Mouse (Mus musculus) urinary bladder, postnatal 36 days (tissue): ENCODE data around the gene Aspg.
A peak's percentile ranks its signal among the peaks of the same experiment; 100 is the strongest.

Experiments used
- DNase-seq, 2 experiments: peaks; one replicate each; pipeline ENCODE4 v3.0.0; 2022; ENCODE audit warnings: low spot score in 2 of 2, mixed read lengths in 1 of 2

Gene Aspg

DNA sequence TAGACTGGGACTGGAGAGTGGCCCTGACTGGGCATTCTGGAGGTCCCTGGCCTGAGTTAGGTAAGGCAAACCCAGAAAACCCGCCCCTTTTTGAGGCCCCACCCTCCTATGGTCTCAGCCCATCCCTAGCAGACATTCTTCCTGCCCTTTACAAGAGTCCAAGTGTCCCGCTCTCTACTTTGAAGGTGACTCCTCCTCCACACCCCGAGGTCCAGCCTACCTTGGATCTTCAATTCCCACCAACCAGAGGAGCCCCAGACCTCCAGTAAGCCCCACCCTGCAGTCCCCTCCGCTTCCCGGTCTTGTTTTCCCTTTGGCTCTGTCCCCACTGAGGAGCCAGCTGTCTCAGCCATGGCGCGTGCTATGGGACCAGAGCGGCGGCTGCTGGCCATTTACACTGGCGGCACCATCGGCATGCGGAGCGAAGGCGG is at the start of gene Aspg:
TSS of gene Aspg (plus strand) at position 139 of the 431 bp plus-strand sequence.
- DNase-seq: no peak

DNA sequence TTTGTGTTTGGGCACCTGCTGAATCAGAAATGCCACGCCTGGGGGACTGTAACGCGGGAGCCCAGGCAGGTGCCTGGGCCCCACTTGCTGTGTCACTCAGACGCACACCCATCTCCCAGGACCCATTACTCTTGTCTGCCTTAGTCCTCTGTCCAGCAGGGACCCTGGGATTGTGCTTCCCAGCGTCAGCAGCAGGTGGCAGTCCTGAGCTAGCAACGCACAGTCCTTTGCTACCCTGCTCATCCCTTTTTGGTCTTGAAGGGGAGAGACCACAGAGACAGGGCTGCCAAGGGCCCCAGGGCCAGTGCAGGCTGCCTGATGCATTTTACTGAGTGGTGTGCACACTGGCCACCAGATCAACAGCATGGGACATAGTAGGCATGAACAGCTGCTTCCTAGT is 28.8 kb upstream of the Aspg start:
- DNase-seq: peak; percentile 52 to 68

DNA sequence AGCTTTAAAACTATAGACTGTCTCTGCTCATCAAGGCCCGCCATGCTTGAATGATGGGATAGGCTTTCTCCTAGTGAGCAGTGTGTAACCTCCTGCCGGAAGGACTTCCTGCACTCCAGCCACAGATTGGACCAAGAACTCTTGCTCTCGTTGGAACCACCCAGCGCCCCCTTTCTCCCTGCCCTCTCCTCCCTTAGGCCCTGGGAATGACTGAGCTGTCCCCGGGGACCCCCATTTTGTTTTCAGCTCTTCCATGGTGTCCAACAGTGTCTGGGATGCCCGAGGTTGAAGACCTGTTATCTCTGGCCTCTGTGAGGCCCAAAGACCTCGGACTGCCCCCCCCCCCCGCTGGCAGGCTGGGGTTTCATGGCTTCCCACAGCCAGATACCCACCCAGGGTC is 26.6 kb upstream of the Aspg start:
- DNase-seq: no peak

DNA sequence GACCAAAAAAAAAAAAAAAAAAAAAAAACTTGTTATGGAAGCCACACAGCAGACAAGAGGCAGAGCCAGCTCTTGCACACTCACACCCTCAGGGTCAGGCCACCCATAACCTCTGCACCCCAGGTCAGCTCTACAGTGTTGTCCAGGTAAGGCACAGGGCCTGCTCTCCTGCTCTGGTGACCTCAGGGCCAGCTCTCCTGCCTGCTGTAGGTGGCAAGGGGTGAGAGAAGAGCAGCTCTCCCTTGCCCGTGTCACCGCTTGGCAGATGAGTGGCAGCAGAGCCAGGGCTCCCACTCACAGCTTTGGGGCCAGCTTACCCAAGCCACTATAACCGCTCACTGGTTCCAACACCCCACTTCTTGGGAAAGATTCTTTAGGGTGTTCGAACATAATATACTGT is 25.6 kb upstream of the Aspg start:
- DNase-seq: no peak

DNA sequence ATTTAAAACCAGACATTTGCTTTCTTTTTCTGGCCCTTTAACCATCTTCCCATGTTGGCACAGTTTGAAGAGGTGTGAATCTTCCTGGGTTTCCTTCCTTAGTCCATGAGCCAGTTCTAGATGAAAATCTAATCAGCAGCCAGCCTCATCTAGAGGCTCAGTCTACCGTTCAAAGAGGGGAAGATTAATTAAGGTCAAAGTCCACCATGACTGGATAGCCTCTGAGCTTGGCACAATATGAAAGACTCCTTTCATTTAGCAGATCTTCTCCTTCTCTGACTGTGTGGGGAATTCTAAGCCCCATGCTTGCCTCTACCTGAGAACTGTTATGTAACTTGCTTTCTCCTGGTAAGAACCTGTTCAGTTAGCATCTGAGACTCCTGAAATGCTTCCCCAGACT is 24.2 kb upstream of the Aspg start:
- no peak for DNase-seq

DNA sequence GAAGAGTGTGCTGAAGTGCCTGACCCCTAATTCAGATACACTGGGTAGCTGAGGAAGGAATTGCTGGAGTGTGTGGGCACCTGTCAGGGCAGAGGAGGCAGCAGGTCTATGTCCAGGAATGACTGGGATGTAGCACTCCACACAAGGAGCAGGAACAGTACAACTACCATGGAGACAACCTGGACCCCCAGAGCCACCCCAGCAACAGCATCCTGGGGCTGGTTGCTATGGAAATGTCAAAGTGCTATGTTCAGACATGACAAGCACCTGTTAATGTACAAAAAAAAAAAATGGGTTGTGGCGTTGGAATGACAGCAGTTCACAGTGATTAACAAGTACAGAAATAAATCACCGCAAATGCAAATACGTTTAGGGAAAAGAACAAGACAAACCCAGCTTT is 20.2 kb upstream of the Aspg start:
- DNase-seq: no peak

DNA sequence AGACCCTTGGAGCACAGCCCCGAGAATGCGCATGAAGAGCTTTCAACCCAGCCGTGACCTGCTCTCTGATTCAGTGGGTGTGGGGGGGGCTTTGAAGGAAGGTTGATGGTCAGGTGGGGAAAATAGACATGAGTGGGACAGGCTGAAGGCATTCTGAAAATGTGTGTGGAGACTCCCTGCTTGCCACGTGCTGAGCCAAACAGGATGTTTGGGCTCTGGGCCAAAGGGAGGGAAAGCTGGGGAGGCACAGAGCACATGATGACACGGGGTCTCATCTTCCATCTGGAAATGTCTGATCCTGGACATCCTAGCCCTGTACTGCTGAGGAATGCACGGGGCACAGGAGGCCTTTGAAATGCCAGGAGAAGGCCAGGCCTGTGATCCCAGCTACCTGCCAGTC is 19.8 kb upstream of the Aspg start:
- DNase-seq: no peak

DNA sequence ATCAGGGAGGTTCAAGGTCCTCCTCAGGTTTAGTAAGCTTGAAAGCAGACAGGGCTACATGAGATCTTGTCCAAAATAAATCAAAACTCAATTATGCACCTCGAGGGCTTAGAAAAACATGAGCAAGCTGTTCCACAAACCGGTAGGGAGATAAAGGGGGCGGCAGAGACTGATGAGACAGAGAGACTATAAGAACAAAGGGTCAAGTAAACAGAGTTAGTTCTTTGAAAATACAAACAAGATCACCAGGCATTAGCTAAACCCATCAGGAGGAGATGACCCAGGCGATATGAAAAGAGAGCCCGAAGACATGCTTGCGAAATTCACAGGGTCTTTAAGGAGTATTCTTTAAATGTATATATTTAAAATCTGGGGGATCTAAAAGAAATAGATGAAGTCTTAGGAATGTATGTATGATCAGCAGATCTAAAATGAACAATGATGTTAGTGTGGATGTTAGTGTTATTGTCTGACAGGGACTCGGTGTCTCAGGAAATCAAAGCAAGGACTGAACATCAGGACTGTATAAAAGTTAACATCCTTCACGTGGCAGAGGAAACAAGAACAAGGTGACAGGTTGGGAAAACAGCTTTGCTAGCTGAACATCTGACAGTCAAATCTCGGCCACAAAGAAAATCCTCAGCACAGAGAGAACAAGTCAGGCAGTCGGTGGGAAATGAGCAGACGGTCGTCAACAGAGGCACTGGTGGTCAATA is 17.7 kb upstream of the Aspg start:
- no peak for DNase-seq

DNA sequence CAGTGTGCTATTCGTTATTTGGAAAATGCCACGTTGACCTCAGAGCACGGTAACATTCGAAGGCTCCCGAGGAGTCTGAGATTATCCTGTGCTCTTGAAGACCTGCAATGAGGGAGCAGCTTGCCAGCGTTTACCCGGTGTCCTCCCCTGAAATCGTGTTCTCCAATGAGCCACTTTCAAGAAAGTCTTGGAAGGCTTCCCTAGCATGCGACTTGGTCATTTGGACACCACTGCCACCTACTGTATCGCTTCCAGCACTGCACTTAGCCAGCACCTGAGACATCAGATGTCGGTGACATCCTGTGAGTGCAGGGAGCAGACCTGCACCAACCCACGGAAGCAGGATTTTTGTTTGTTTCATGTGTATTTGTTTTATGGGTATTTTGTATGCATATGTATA is 15.4 kb upstream of the Aspg start:
- peak; percentile 45 to 62 for DNase-seq

DNA sequence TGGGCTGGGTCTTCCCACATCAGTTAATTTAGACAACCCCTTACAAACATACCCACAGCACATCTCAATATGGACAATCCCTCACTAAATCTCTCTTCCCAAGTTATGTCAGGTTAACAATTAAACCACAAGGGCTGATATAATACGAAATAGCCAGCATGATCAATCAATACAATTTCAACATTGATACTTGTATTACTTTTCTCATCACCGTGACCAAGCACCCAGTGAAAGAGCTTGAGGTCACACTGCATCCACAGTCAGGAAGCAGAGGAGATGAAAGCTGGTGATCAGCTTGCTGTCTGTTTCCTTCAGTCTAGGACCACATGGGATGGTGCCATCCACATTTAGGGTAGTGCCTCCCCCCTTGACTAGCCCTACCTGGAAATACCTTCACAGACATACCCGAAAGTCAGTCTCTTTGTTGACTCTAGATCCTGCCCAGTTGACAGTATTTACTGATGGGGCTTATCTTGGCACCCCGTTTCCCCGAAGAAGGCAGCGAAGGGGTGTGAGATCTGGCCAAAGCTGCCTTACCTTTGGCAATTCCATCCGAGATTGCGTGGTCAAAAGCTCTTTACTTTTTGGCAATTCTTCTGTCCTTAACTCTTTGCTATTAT is 12.1 kb upstream of the Aspg start:
- DNase-seq: no peak

DNA sequence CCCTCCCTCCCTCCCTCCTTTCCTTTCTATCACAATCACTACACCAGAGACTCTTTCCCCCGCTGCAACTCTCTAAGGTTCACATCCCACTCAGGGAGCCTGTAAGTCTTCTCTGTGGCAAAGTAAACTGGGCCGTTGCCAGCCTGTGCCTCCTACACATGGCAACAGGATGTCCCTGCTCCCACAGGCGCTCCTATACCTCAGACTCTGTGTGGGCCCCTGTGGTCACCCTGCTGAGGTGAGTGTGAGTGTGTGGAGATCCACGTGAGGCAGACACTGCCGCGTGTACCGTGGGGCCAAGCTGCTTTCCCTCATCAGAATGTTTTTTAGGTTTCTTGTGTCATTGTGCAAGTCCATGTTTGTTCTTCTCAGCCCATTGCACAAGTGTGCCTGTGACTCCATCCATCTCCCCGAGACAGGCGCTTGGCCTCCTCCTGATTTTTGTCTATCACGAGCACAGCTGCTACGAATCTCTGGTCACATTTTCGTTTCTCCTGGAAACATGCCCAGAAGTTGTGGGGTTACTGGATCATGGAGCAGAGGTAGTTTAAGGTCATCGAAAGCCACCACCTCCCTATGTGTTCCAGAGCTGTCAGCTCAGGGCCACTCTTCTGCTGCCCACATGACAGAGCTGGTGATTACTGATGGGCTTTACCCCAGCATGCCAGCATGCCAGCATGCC is 10.3 kb upstream of the Aspg start:
- peak in 1 of 2 experiments; percentile 63 for DNase-seq

DNA sequence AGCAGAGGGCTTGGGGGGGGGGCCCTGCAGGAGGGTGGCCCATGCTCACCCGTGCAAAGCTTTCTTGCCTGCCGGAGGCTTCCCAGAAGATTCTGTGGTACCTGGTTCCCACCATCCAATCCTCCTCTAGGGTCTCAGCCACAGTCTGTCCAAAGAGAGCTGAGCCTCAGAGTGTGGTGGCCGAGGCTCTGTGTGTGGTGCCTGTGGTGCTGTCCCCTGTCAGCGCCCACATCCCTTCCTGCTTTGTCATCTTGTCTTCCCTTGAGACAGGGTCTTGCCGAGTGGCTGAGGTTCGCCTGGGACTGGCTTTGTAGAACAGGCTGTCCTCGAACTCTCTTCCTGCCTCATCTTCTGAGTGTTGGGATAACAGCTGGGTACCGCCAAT is 9.8 kb upstream of the Aspg start:
- no peak for DNase-seq

DNA sequence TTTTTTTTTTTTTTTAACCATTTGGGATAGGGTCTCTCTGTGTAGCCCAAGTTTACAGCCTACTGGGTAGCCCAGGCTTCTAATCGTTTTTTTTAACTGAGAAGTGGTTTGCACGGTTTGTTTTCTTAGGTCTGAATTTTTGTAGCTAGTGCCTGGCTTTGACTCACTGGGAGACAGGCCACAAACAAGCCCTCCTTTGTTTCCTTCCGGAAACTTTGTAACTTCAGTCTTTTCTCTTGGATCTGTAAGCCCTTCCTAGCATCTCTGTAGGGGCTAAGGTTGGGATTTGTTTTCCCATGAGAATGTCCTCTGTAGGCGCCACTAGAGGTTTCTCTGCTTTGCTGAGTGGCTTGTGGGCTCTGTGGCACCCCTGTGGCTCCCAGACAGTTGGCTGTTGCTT is 6.4 kb upstream of the Aspg start:
- no peak for DNase-seq

DNA sequence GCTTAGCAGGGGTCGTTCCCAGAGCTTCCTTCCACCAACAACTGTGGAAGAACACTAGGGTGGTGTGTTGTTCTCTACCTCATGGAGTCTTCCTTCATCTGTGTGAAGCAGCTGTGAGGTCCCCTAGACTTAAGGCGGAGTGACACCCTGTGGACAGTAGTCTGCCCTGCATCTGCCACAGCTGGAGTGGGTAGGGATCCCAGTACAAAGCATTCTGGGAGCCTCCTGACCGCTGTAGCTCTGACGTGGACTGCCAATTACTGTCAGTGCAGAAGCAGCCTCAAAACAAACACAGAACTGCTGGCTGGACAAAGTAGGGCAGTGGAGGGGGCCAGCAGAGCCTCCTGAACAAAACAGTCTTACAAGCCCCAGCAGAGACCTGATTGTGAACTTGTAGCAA is 5.4 kb upstream of the Aspg start:
- no peak for DNase-seq

DNA sequence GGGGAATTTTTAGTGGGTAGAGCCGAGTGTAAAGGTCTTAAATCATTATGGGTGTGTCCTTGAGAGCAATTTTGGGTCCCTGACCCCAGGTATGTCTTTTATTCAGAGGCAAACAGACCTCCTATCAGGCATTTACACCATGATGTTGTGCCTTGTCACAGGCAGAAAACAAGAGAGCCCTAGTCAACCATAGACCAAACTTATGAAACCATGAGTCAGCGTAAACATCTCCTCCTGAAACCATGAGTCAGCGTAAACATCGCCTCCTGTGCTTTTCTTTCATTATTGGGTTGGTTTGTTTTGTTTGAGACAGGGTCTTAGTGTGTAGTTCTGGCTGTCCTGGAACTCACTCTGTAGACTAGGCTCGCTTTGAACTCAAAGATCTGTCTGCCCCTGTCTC is 3.3 kb upstream of the Aspg start:
- DNase-seq: no peak

DNA sequence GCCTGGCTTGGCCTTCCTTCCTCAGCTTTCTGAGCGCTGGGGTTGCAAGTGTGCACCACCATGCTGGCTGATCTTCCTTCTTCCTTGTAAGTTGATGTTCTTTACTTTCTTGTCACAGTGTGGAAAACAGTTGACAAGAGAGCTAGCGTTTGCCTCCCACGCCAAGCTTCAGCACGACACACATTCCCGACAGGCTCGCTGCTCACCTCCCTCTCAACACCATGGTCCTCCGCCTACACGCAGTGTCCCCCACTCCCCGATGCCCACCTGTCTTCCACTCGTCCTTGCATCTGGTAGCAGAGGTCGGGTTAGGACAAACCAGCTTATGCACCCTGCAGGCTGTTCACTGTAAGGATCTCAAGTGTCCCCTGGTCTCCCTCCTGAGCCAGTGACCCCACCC is 1.6 kb upstream of the Aspg start:
- DNase-seq: no peak

DNA sequence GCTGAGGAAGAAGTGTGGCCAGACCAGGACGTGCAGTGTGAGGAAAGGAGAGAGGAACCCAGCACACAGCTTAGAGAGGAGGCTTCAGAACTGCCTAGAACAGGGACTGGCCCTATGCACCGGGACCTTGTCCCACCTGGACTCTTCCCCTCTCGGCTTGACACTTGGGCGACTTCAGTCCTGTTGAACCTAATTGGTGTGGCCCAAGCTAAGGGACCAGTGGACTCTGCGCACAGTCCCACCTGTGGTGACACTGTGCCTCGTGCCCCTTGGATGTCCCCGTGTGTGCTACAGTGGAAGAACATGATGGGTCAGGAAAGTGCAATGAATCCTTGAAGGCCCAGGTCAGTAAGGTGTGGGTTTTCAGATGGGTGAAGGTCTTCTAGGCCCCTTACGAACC is 1.2 kb downstream of the Aspg start:
- DNase-seq: no peak

DNA sequence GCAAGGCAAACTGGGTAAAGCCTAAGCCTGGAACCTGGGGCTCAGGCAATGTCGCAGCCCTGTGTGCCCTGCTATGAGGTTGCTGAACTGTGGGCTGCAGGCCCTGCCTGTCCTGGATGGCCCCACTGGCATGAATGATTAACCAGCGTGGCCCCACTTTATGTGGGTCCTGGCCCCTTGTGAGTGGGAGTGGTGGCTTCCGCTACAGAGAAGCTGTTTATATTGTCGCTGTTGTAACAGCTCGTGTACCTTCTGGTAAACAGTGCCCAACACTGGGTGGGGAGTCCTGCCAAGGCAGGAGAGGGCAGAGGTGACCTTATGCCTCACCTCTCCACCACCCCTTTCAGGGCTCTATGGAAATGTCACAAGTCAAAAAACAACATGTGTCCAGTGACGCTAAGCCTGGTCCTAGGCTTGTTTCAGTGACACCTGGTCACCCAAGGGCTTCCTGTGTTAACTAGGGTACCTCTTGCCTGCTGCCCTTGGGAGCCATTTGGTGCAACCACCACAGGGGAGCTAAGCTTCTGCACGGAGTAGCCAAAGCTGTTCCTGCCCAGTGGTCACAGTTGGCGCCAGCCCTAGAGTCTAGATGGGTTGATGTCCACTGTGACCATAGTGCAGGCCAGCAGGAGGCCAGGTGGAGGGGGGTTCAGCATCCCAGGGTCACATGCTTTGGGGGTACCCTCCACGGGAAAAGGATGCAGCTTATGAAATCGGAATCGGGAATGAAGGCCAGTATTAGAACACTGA is 2.4 kb downstream of the Aspg start:
- DNase-seq: no peak

DNA sequence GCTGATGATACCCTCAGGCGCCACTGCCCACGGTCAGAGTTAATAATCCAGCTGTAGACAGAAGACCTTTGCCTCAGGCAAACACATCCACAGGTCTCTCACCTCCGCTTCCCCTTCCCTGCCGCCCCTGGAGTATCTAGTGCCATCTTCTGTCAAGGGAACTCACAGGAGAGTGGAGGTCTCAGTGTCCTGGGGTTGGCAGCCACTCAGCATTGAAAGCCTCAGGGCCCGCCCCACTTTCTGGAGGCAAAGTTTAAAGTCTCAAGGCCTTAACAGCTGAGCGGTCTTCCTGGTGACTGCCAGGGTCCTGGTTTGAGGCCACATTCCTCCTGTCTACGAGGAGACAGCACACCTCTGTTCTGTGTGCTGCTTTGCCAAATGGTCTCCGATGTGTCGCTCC is 3.2 kb downstream of the Aspg start:
- DNase-seq: no peak

DNA sequence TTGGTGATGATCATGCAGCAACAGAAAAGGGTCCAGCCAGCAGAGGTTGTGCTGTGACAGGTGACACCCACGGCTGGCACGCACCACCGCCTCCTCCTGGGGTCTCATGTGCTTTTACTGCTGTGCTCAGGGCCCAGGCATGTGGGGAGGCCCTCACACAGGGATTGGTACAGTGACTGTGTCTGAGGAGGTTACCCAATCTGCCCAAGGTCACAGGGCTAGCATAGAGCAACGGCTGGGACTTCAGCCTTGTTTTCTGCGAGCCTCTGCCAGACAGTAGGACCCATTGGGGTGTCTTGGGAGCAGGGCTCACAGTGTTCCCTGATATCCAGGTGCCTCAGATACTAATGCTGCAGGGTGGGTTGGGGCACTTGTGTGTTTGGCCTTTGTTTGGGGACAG is 4.8 kb downstream of the Aspg start:
- DNase-seq: no peak

DNA sequence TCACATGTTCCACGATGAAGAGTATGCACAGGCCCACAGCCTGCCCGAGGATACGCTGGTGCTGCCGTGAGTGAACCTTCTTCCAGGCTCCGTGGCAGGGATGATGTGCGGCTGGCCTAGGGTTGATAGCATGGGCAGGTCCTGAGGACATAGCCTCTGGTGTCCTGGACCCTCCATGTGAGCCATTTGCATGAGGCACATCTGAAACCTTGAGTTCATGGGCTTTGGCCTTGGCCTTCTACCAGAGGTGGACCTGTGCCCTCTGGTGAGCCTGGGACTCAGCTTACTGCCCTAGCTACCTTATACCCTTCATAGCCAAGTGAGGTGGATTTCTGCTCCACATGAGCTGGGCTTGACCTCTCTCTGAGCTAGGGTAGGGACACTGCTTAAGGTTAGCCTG is 5.8 kb downstream of the Aspg start:
- no peak for DNase-seq

DNA sequence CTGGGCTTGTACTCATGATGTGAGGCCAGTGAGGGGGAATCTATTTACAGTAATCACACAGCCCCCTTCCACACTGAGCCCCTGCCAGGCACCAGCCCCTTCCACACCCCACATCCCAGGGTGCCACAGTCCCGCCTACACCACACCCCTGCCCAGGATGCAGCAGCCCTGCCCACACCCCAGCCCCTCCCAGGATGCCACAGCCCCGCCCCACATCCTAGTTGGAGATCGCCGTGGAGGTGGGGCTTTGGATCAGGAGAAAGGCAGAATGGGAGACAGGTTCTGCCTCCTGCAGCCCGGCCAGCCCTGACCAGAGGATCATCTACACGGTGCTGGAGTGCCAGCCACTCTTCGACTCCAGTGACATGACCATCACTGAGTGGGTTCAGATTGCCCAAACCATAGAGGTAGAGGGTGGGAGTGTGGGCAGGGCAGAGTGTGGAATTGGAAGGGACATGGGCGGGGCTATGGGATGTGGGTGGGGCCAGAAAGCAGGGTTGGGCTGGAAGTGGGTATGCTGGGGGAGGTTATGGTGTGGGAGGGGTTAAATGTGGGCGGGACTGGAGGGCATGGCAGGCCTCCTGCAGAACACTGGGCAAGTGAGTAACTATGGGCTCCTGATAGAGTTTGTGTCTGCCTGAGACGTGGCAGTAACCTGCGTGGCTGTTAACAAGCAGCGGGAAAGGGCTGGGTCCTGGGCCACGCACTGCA is 6.4 kb downstream of the Aspg start:
- DNase-seq: no peak
